Mouse (Mus musculus) liver, embryonic 13.5 days (tissue): Measurements from ENCODE around the gene Slc9a4. TPM values are rescaled to one million over a fixed set of nuclear protein-coding genes. Genes with fewer than 3 reads are reported as not detected.
"Not testable (repeated sequence)": the region's sequence is repeated elsewhere in the genome, so short reads cannot be mapped to it uniquely, and the experiment has no call there.

ENCODE experiments used
- ATAC-seq: fragments of 200-750 bp; cut with Nextera tagmentation; 2 replicates; pipeline ENCODE4 v1.8.0; 2017; ENCODE audit warnings: low read depth, mild to moderate bottlenecking, moderate number of reproducible peaks, moderate library complexity
- DNase-seq: peaks from one replicate; pipeline ENCODE4 v3.0.0; 2022
- H3K27ac ChIP-seq: fragments of 300-500 bp; sonication (generic); 2 replicates; pipeline ENCODE4 v1.5.1; 2015; ENCODE audit warnings: moderate library complexity, mild to moderate bottlenecking, inconsistent platforms
- H3K27me3 ChIP-seq: fragments of 300-500 bp; sonication (generic); 2 replicates; pipeline ENCODE4 v1.6.1; 2015; ENCODE audit warnings: mild to moderate bottlenecking, inconsistent platforms
- H3K36me3 ChIP-seq: fragments of 300-500 bp; sonication (generic); 2 replicates; pipeline ENCODE4 v1.6.1; 2015; ENCODE audit warnings: mild to moderate bottlenecking, inconsistent platforms
- H3K4me1 ChIP-seq: fragments of 300-500 bp; sonication (generic); replicated peaks from 2 replicates; pipeline ENCODE4 v1.6.1; 2015; ENCODE audit warnings: inconsistent platforms
- H3K4me2 ChIP-seq: fragments of 300-500 bp; sonication (generic); 2 replicates; pipeline ENCODE4 v1.6.1; 2015; ENCODE audit warnings: inconsistent platforms, mild to moderate bottlenecking, moderate library complexity
- H3K4me3 ChIP-seq: fragments of 300-500 bp; sonication (generic); replicated peaks from 2 replicates; pipeline ENCODE4 v1.5.1; 2015; ENCODE audit warnings: mild to moderate bottlenecking, inconsistent platforms
- H3K9ac ChIP-seq: fragments of 300-500 bp; sonication (generic); 2 replicates; pipeline ENCODE4 v1.6.1; 2015; ENCODE audit warnings: mild to moderate bottlenecking, inconsistent platforms
- H3K9me3 ChIP-seq: fragments of 300-500 bp; sonication (generic); replicated peaks from 2 replicates; pipeline ENCODE4 v1.6.1; 2016; ENCODE audit warnings: inconsistent platforms
- WGBS: fragments of 180-500 bp; shearing (Covaris S2); methylation state at CpG from one replicate; pipeline ENCODE4 v1.1.7; 2015; ENCODE audit not compliant: insufficient replicate concordance; 5-methylcytosine and 5-hydroxymethylcytosine counted together
- polyA plus RNA-seq: library from polyadenylated mRNA; unstranded; fragments of >200 nt; fragmentation: Nextera tagmentation; extraction: Ambion mirVana; gene quantifications from 2 replicates; pipeline ENCODE4 v1.2.1, GENCODE M21; 2015

Slc9a4 gene
- polyA plus RNA-seq = not detected in 2 replicates

- ATAC-seq (no peak), DNase-seq (no peak)
- Histone ChIP-seq H3K27me3 (peaks cover 7% of the 10 kb centered on the region; the same call in 1 of the 2 replicates), H3K36me3 (no peaks in the 10 kb centered on the region), H3K9ac (no peak within 1 kb of the TSS), H3K9me3 (no peaks in the 10 kb centered on the region), H3K4me1 (no peaks in the 10 kb centered on the region), H3K27ac (no peak within 1 kb of the TSS), H3K4me3 (no peak within 1 kb of the TSS), H3K4me2 (no peak within 1 kb of the TSS)
- 12% methylated on average over 7 of the region's 7 CpGs for WGBS
Measured at GRCm38 (mm10) chr1:40579784-40580183, at the start of gene Slc9a4. TSS of gene Slc9a4 (plus strand) at chr1:40580081.

GRCm38 (mm10) chr1:40537577-40537976 lies 42.3 kb upstream of the Slc9a4 start:
- no peak overlapping the region for H3K27ac ChIP-seq
- no peaks in the 10 kb centered on the region for H3K4me1 ChIP-seq

GRCm38 (mm10) chr1:40544650-40545049 lies 35.2 kb upstream of the Slc9a4 start:
- Histone ChIP-seq H3K27me3 (no peaks in the 10 kb centered on the region), H3K4me1 (no peaks in the 10 kb centered on the region), H3K27ac (no peak overlapping the region), H3K4me3 (no peak overlapping the region), H3K9ac (no peak overlapping the region), H3K36me3 (no peaks in the 10 kb centered on the region), H3K4me2 (no peak overlapping the region), H3K9me3 (no peaks in the 10 kb centered on the region)
- no peak for DNase-seq
- ATAC-seq = no peak
- 0% methylated on average over 2 of the region's 2 CpGs for WGBS

More at GRCm38 (mm10) chr1:40537577-40537976, 42.3 kb upstream of the Slc9a4 start:
- no peaks in the 10 kb centered on the region for H3K36me3 ChIP-seq
- WGBS = 66% methylated on average over 5 of the region's 5 CpGs
- DNase-seq (no peak), ATAC-seq (no peak)
- H3K9ac ChIP-seq = no peak overlapping the region
- no peak overlapping the region for H3K4me3 ChIP-seq
- H3K4me2 ChIP-seq = no peak overlapping the region
- no peaks in the 10 kb centered on the region for H3K9me3 ChIP-seq
- H3K27me3 ChIP-seq = no peaks in the 10 kb centered on the region

- Histone ChIP-seq H3K36me3 (no peaks in the 10 kb centered on the region), H3K4me3 (no peak overlapping the region), H3K4me1 (no peaks in the 10 kb centered on the region), H3K27ac (no peak overlapping the region), H3K27me3 (no peaks in the 10 kb centered on the region), H3K9me3 (no peaks in the 10 kb centered on the region), H3K4me2 (no peak overlapping the region), H3K9ac (no peak overlapping the region)
- WGBS = 63% methylated on average over 4 of the region's 4 CpGs
- ATAC-seq (no peak), DNase-seq (no peak)
Measured at GRCm38 (mm10) chr1:40546645-40547044, 33.2 kb upstream of the Slc9a4 start.

- no peak for DNase-seq
- Histone ChIP-seq H3K4me3 (no peak overlapping the region), H3K27ac (no peak overlapping the region), H3K9me3 (no peaks in the 10 kb centered on the region), H3K36me3 (no peaks in the 10 kb centered on the region), H3K4me2 (no peak overlapping the region), H3K4me1 (no peaks in the 10 kb centered on the region), H3K27me3 (no peaks in the 10 kb centered on the region), H3K9ac (no peak overlapping the region)
- 75% methylated on average over 11 of the region's 11 CpGs for WGBS
- no peak for ATAC-seq
Measured at GRCm38 (mm10) chr1:40547064-40547572, 32.8 kb upstream of the Slc9a4 start.

GRCm38 (mm10) chr1:40547762-40548161 lies 32.1 kb upstream of the Slc9a4 start:
- Histone ChIP-seq H3K4me2 (no peak overlapping the region), H3K27ac (no peak overlapping the region), H3K27me3 (no peaks in the 10 kb centered on the region), H3K4me1 (no peaks in the 10 kb centered on the region), H3K9ac (no peak overlapping the region), H3K9me3 (no peaks in the 10 kb centered on the region), H3K4me3 (no peak overlapping the region), H3K36me3 (no peaks in the 10 kb centered on the region)
- DNase-seq (no peak), ATAC-seq (no peak)
- 64% methylated on average over 10 of the region's 10 CpGs for WGBS

GRCm38 (mm10) chr1:40569374-40569773 lies 10.5 kb upstream of the Slc9a4 start:
- DNase-seq (no peak), ATAC-seq (no peak)
- Histone ChIP-seq H3K9me3 (no peaks in the 10 kb centered on the region), H3K27me3 (no peaks in the 10 kb centered on the region), H3K9ac (no peak overlapping the region), H3K4me1 (no peaks in the 10 kb centered on the region), H3K27ac (no peak overlapping the region), H3K4me2 (no peak overlapping the region), H3K36me3 (no peaks in the 10 kb centered on the region), H3K4me3 (no peak overlapping the region)
- 42% methylated on average over 4 of the region's 4 CpGs for WGBS

GRCm38 (mm10) chr1:40580269-40580668 lies 388 bp downstream of the Slc9a4 start:
- ATAC-seq = no peak
- 53% methylated on average over 14 of the region's 14 CpGs for WGBS

GRCm38 (mm10) chr1:40586776-40587175 lies 6.9 kb downstream of the Slc9a4 start:
- Histone ChIP-seq H3K9me3 (no peaks in the 10 kb centered on the region), H3K4me3 (no peak overlapping the region), H3K4me2 (no peak overlapping the region), H3K4me1 (no peaks in the 10 kb centered on the region), H3K27me3 (no peaks in the 10 kb centered on the region), H3K27ac (no peak overlapping the region), H3K9ac (no peak overlapping the region), H3K36me3 (no peaks in the 10 kb centered on the region)
- no peak for ATAC-seq
- no peak for DNase-seq
- WGBS = 75% methylated on average over 5 of the region's 5 CpGs

More at GRCm38 (mm10) chr1:40580269-40580668, 388 bp downstream of the Slc9a4 start:
- Histone ChIP-seq H3K27ac (no peak overlapping the region), H3K4me2 (no peak overlapping the region), H3K4me3 (no peak overlapping the region), H3K27me3 (peaks cover 7% of the 10 kb centered on the region; the same call in 1 of the 2 replicates), H3K4me1 (no peaks in the 10 kb centered on the region), H3K36me3 (no peaks in the 10 kb centered on the region), H3K9ac (no peak overlapping the region), H3K9me3 (no peaks in the 10 kb centered on the region)
- DNase-seq = no peak

GRCm38 (mm10) chr1:40590931-40591330 lies 11.1 kb downstream of the Slc9a4 start:
- no peak overlapping the region for H3K4me3 ChIP-seq
- H3K27me3 ChIP-seq = no peaks in the 10 kb centered on the region
- H3K4me2 ChIP-seq = no peak overlapping the region
- ATAC-seq = no peak
- no peak for DNase-seq
- no peaks in the 10 kb centered on the region for H3K36me3 ChIP-seq
- no peaks in the 10 kb centered on the region for H3K4me1 ChIP-seq
- no peak overlapping the region for H3K9ac ChIP-seq
- 71% methylated on average over 4 of the region's 4 CpGs for WGBS
- no peaks in the 10 kb centered on the region for H3K9me3 ChIP-seq
- H3K27ac ChIP-seq = no peak overlapping the region

- Histone ChIP-seq H3K9me3 (no peaks in the 10 kb centered on the region), H3K27ac (no peak overlapping the region), H3K27me3 (no peaks in the 10 kb centered on the region), H3K4me3 (no peak overlapping the region), H3K4me1 (no peaks in the 10 kb centered on the region), H3K36me3 (no peaks in the 10 kb centered on the region), H3K4me2 (no peak overlapping the region), H3K9ac (no peak overlapping the region)
- 47% methylated on average over 5 of the region's 5 CpGs for WGBS
- DNase-seq (no peak), ATAC-seq (no peak)
Measured at GRCm38 (mm10) chr1:40597822-40598221, 17.9 kb downstream of the Slc9a4 start.

GRCm38 (mm10) chr1:40599661-40600060 lies 19.8 kb downstream of the Slc9a4 start:
- not testable (repeated sequence) for ATAC-seq, H3K4me2 ChIP-seq, H3K27ac ChIP-seq, H3K9ac ChIP-seq, DNase-seq, H3K9me3 ChIP-seq, H3K4me3 ChIP-seq, H3K27me3 ChIP-seq, H3K36me3 ChIP-seq, H3K4me1 ChIP-seq
- WGBS = 69% methylated on average over 9 of the region's 9 CpGs
